Mouse (Mus musculus) forebrain, embryonic 10.5 days (tissue): ENCODE data around the gene Siglech. TPM values are rescaled to one million over a fixed set of nuclear protein-coding genes. Genes with fewer than 3 reads are reported as not detected.
A peak's percentile ranks its signal among the peaks of the same experiment; 100 is the strongest.

ENCODE experiments used
- DNase-seq: peaks from one replicate; pipeline ENCODE4 v3.0.0-alpha.2; 2017; ENCODE audit warnings: low spot score; ENCODE audit errors: extremely low spot score
- H3K27ac ChIP-seq: fragments of 300-500 bp; sonication (generic); 2 replicates; pipeline ENCODE4 v1.5.1; 2016; ENCODE audit warnings: mild to moderate bottlenecking
- H3K27me3 ChIP-seq: fragments of 300-500 bp; sonication (generic); 2 replicates; pipeline ENCODE4 v1.6.1; 2016; ENCODE audit warnings: mild to moderate bottlenecking; ENCODE audit not compliant: poor library complexity, severe bottlenecking
- H3K36me3 ChIP-seq: fragments of 300-500 bp; sonication (generic); replicated peaks from 2 replicates; pipeline ENCODE4 v1.6.1; 2016; ENCODE audit warnings: mild to moderate bottlenecking, moderate library complexity
- H3K4me1 ChIP-seq: fragments of 300-500 bp; sonication (generic); 2 replicates; pipeline ENCODE4 v1.6.1; 2016
- H3K4me3 ChIP-seq: fragments of 300-500 bp; sonication (generic); 2 replicates; pipeline ENCODE4 v1.5.1; 2016; ENCODE audit warnings: mild to moderate bottlenecking, moderate library complexity
- H3K9me3 ChIP-seq: fragments of 300-500 bp; sonication (generic); 2 replicates; pipeline ENCODE4 v1.6.1; 2016; ENCODE audit warnings: mild to moderate bottlenecking, moderate library complexity
- WGBS: fragments of 180-500 bp; shearing (Covaris S2); methylation state at CpG from one replicate; pipeline ENCODE4 v1.1.7; 2016; 5-methylcytosine and 5-hydroxymethylcytosine counted together
- polyA plus RNA-seq: library from polyadenylated mRNA; unstranded; fragments of >200 nt; fragmentation: Nextera tagmentation; extraction: Ambion mirVana; gene quantifications from 2 replicates; pipeline ENCODE4 v1.2.1, GENCODE M21; 2016

Siglech gene
- polyA plus RNA-seq, 1 experiment from 2014 or later, result 0.24 TPM

DNA sequence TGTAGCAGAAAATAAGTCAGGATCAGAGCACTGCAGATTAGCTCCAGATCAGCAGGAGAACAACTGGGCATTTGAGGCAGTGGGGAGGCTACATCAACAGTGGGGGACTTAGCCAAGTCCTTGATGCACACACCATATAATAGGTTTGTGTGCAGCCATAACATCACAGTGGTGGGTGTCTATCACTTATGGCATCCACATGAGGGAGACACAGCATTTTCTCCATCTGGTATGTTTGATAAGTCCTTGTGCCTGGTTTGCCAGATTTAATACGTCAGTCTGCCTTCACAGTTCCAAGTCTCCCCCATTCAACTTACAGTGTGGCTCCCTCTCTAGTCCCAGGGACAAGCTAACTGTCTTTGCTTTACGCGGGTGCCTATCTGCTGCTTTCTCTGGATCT lies 24.3 kb downstream of the Siglech start:
- Histone ChIP-seq H3K27ac (peak overlapping the region; percentile 44; the same call in 1 of the 2 replicates), H3K27me3 (no peaks in the 10 kb centered on the region), H3K9me3 (no peaks in the 10 kb centered on the region), H3K4me3 (no peak overlapping the region), H3K36me3 (peaks cover 16% of the 10 kb centered on the region), H3K4me1 (peaks cover 19% of the 10 kb centered on the region)
- 95% methylated on average over 3 of the region's 3 CpGs for WGBS
- DNase-seq, result no peak

DNA sequence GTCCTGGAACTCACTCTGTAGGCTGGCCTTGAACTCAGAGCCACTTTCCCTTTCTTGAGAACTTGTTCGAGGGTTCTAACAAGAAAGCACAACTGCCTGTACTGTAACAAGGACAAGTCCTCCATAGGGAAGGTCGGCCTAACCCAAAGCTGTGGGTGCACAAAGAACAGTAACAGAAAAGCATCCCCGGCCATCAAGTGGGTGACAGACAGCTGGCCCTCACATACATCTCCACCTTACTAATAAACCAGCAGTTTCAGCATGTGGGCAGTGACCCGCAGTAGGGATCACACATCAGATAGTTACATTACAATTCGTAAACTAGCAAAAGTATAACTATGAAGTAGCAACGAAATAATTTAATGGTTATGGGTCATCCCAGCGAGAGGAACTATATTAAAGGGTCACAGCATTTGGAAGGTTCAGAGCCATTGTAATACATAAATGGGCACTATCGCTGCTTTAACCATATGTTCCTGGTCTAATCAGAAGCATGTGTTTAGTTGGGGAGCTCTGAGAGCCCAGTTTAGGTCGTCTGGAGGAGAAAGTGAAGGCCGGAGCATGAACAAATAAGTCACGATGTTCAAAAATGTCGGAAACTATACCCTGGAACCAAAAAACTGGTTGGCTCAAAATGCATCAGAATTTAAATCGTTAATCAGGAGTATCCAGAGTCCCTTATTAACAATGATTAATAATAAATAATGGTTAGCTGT lies 25.4 kb downstream of the Siglech start:
- peaks cover 27% of the 10 kb centered on the region for H3K36me3 ChIP-seq
- no peaks in the 10 kb centered on the region for H3K27me3 ChIP-seq
- H3K4me3 ChIP-seq, result peak overlapping the region; percentile 79
- H3K4me1 ChIP-seq, result peaks cover 19% of the 10 kb centered on the region
- H3K9me3 ChIP-seq, result no peaks in the 10 kb centered on the region
- WGBS, result 38% methylated on average over 13 of the region's 13 CpGs
- DNase-seq, result no peak
- H3K27ac ChIP-seq, result peak overlapping the region; percentile 95

DNA sequence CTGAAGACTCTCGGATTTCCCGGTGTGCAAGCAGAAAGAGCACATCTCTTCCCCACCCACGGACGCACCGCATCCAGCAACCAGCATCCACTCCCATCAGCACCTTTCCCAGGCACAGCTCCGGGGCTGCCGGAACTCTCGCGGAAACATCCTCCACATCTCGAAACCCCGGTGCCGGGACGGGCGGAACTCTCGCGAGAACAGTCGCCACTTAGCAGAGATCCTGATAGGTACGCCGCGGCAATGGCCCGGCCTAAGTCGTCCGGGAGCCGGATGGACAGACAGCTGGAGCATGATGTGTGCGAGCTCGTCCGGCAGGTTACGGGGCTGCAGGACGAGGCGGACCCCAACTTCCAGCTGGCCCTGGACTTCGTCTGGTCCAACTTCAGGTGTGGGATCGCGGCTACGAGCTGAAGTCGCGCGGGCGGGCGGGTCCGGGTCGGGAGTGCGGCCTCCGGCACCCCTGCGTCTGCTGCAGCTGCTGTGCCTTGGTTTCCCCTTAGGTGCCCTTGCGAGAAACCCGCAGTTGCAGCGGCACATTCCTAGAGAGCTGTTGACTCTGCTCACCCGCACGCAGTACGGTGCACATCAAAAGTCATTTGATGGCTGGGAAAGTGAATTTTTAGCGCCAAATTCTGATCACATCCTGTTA lies 26.1 kb downstream of the Siglech start, which contains the start of gene Tubgcp5:
Tubgcp5 (plus strand) TSS at position 203 of the 652 bp plus-strand sequence.
- Histone ChIP-seq H3K4me1 (peaks cover 19% of the 10 kb centered on the region), H3K36me3 (peaks cover 34% of the 10 kb centered on the region), H3K4me3 (peak within 1 kb of the TSS; percentile 79), H3K27ac (peak within 1 kb of the TSS; percentile 95), H3K27me3 (no peaks in the 10 kb centered on the region), H3K9me3 (no peaks in the 10 kb centered on the region)
- WGBS, result under 1% methylated on average over 51 of the region's 51 CpGs
- peak; percentile 98 for DNase-seq

DNA sequence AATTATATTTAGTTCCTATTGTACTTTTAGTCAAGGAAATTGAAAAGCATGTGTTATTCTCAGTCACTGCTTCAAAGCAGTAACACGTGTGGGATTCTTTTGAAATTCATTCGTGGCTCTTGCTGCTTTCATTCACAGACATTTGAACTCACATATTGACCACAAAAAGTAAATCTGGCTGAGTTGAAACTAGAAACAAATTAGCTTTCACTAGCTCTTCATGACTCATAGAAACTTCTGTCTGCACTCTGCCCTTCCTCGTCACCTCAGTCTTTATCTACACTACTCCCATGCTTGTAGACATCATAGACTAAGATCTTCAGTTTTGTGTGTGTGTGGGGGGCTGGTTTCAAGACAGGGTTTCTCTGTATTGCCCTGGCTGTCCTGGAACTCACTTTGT lies 32.0 kb downstream of the Siglech start:
- H3K4me1 ChIP-seq, result peaks cover 5% of the 10 kb centered on the region
- no peak for DNase-seq
- no peaks in the 10 kb centered on the region for H3K27me3 ChIP-seq
- H3K36me3 ChIP-seq, result peaks cover 93% of the 10 kb centered on the region
- no peak overlapping the region for H3K27ac ChIP-seq
- WGBS, result 90% methylated on average over 3 of the region's 3 CpGs
- no peaks in the 10 kb centered on the region for H3K9me3 ChIP-seq
- H3K4me3 ChIP-seq, result no peak overlapping the region

DNA sequence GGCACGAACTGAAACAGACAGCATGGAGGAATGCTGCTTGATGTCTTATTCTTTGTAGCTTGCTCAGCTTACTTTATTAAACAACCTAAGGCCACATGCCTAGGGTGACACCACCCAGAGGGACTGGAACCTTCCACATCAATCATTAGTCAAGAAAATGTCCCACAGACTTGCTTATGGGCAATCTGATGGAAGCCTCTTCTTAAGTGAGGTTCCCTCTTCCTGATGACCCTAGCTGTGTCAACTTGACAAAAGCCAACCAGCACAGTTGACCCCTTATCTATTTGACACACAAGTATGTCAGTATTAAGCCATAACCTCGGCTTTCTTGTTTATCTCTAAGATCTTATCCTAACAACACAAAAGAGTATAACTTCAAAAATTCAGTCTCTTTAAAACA lies 42.0 kb downstream of the Siglech start:
- Histone ChIP-seq H3K27ac (no peak overlapping the region), H3K4me3 (no peak overlapping the region), H3K36me3 (peaks cover 99% of the 10 kb centered on the region), H3K4me1 (no peaks in the 10 kb centered on the region), H3K9me3 (no peaks in the 10 kb centered on the region), H3K27me3 (no peaks in the 10 kb centered on the region)
- WGBS, result 95% methylated on average over 2 of the region's 2 CpGs
- DNase-seq, result no peak

DNA sequence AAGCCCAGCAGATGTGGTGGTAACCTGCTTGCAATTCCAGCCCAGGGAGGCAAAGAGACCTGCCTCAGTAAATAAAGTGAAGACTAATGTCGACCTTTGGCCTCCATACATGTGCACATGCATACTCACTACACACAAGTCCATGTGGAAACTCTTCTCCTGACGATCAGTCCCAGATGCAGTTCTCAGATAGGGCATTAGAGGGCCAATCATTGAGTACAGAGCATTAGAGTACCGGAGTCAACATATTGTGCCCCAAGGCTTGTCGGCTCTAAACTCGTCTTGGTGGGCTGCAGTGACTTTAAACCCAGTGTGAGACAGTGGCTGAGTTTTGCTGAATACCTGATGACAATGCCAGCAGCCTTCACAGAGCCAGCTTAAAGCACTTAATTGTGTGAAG lies 56.5 kb downstream of the Siglech start:
- 87% methylated on average over 5 of the region's 5 CpGs for WGBS

DNA sequence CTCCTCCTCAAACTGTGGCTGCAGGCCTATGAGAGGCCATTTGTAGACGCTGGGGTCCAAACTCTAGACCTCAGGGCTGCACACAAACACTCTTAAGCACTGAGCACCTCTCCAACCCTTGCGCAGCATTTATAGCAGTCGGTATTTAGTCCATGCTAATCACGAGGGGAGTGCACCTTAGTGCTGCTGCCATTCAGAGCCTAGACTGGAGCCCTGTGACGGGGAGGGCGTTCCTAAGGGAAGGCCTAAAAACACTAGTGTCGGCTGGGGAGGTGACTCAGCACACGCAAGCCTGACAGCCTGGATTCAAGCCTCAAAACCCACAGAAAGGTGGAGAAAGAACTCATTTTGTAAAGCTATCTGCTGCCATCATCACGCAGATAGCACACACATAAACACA lies 59.6 kb downstream of the Siglech start:
- Histone ChIP-seq H3K9me3 (no peaks in the 10 kb centered on the region), H3K27me3 (no peaks in the 10 kb centered on the region), H3K4me1 (no peaks in the 10 kb centered on the region), H3K27ac (no peak overlapping the region), H3K36me3 (peaks cover 92% of the 10 kb centered on the region), H3K4me3 (no peak overlapping the region)
- no peak for DNase-seq
- WGBS, result 92% methylated on average over 9 of the region's 9 CpGs

More for the DNA sequence above, 56.5 kb downstream of the Siglech start:
- H3K36me3 ChIP-seq, result peaks cover 100% of the 10 kb centered on the region
- no peak overlapping the region for H3K27ac ChIP-seq
- H3K9me3 ChIP-seq, result no peaks in the 10 kb centered on the region
- H3K27me3 ChIP-seq, result no peaks in the 10 kb centered on the region
- H3K4me1 ChIP-seq, result no peaks in the 10 kb centered on the region
- no peak overlapping the region for H3K4me3 ChIP-seq
- DNase-seq, result no peak

Other genes starting within 250 kb of the Siglech start
- gene Tubgcp5, start 26.0 kb downstream of the Siglech start, polyA plus RNA-seq, result 33.5 and 36.2 TPM in 2 replicates
- gene Cyfip1, start 73.6 kb downstream of the Siglech start, polyA plus RNA-seq, result 87.6 and 88.4 TPM in 2 replicates
- 39.5 and 42.9 TPM in 2 replicates for gene Nipa2, start 194.3 kb downstream of the Siglech start, polyA plus RNA-seq